Mouse (Mus musculus): Measurements from ENCODE around the gene Gemin4. TPM values are rescaled to one million over a fixed set of nuclear protein-coding genes. Genes with fewer than 3 reads are reported as not detected.

The Gemin4 gene
- polyA plus RNA-seq, 1 experiment from 2014 or later: 29.4 TPM

GRCm38 (mm10) chr11:76178726-76179494, 38.6 kb downstream of the Gemin4 start:
- H3K9ac ChIP-seq (ENCODE audit: low read depth, low read length): peak overlapping the region; percentile 89
- WGBS: under 1% methylated on average over 28 of the region's 28 CpGs
- peak overlapping the region; percentile 88 for H3K4me2 ChIP-seq (ENCODE audit: low read depth, low read length)
- H3K36me3 ChIP-seq (ENCODE audit: control insufficient read depth, insufficient read depth, low read length): no peaks in the 10 kb centered on the region; the same call in 1 of the 2 replicates
- H3K4me1 ChIP-seq (ENCODE audit: control insufficient read depth, insufficient read depth, low read length): peaks cover 6% of the 10 kb centered on the region
- H3K4me3 ChIP-seq (ENCODE audit: low read length): peak overlapping the region; percentile 94
- no peaks in the 10 kb centered on the region for H3K27me3 ChIP-seq (replicated peaks; ENCODE audit: control insufficient read depth, insufficient read depth, low read length)
- H3K9me3 ChIP-seq (ENCODE audit: control insufficient read depth, low read length): no peaks in the 10 kb centered on the region
- peak; percentile 88 for ATAC-seq
- H3K27ac ChIP-seq (ENCODE audit: low read length): peak overlapping the region; percentile 79

GRCm38 (mm10) chr11:76170207-76170606, 47.3 kb downstream of the Gemin4 start:
- Histone ChIP-seq H3K4me3 (ENCODE audit: low read length) (no peak overlapping the region), H3K36me3 (ENCODE audit: control insufficient read depth, insufficient read depth, low read length) (peaks cover 7% of the 10 kb centered on the region; the same call in 1 of the 2 replicates), H3K4me2 (ENCODE audit: low read depth, low read length) (no peak overlapping the region), H3K27me3 (replicated peaks; ENCODE audit: control insufficient read depth, insufficient read depth, low read length) (no peaks in the 10 kb centered on the region), H3K9me3 (ENCODE audit: control insufficient read depth, low read length) (no peaks in the 10 kb centered on the region), H3K9ac (ENCODE audit: low read depth, low read length) (no peak overlapping the region), H3K4me1 (ENCODE audit: control insufficient read depth, insufficient read depth, low read length) (0 out of 2 replicates have a peak, but pooled peaks cover 4% of the 10 kb centered on the region), H3K27ac (ENCODE audit: low read length) (no peak overlapping the region)
- no peak for ATAC-seq
- WGBS: 64% methylated on average over 5 of the region's 5 CpGs

- 75% methylated on average over 3 of the region's 3 CpGs for WGBS
- H3K27me3 ChIP-seq (replicated peaks; ENCODE audit: control insufficient read depth, insufficient read depth, low read length): no peaks in the 10 kb centered on the region
- H3K27ac ChIP-seq (ENCODE audit: low read length): no peak overlapping the region
- no peak for ATAC-seq
- no peaks in the 10 kb centered on the region for H3K9me3 ChIP-seq (ENCODE audit: control insufficient read depth, low read length)
- no peak overlapping the region for H3K9ac ChIP-seq (ENCODE audit: low read depth, low read length)
- H3K36me3 ChIP-seq (ENCODE audit: control insufficient read depth, insufficient read depth, low read length): peaks cover 7% of the 10 kb centered on the region; the same call in 1 of the 2 replicates
- no peak overlapping the region for H3K4me3 ChIP-seq (ENCODE audit: low read length)
- H3K4me1 ChIP-seq (ENCODE audit: control insufficient read depth, insufficient read depth, low read length): 0 out of 2 replicates have a peak, but pooled peaks cover 4% of the 10 kb centered on the region
- no peak overlapping the region for H3K4me2 ChIP-seq (ENCODE audit: low read depth, low read length)
Measured at GRCm38 (mm10) chr11:76168976-76169375, 48.5 kb downstream of the Gemin4 start.

GRCm38 (mm10) chr11:76167079-76167765, 50.2 kb downstream of the Gemin4 start:
- ATAC-seq: no peak
- 0 out of 2 replicates have a peak, but pooled peaks cover 4% of the 10 kb centered on the region for H3K4me1 ChIP-seq (ENCODE audit: control insufficient read depth, insufficient read depth, low read length)
- WGBS: 20% methylated on average over 5 of the region's 5 CpGs

GRCm38 (mm10) chr11:76166657-76167056, 50.8 kb downstream of the Gemin4 start:
- no peak overlapping the region for H3K4me2 ChIP-seq (ENCODE audit: low read depth, low read length)
- H3K4me3 ChIP-seq (ENCODE audit: low read length): no peak overlapping the region
- H3K27ac ChIP-seq (ENCODE audit: low read length): no peak overlapping the region
- 89% methylated on average over 4 of the region's 4 CpGs for WGBS
- H3K9ac ChIP-seq (ENCODE audit: low read depth, low read length): no peak overlapping the region
- H3K4me1 ChIP-seq (ENCODE audit: control insufficient read depth, insufficient read depth, low read length): 0 out of 2 replicates have a peak, but pooled peaks cover 4% of the 10 kb centered on the region
- H3K9me3 ChIP-seq (ENCODE audit: control insufficient read depth, low read length): no peaks in the 10 kb centered on the region
- no peaks in the 10 kb centered on the region for H3K27me3 ChIP-seq (replicated peaks; ENCODE audit: control insufficient read depth, insufficient read depth, low read length)
- no peak for ATAC-seq
- no peaks in the 10 kb centered on the region; the same call in 1 of the 2 replicates for H3K36me3 ChIP-seq (ENCODE audit: control insufficient read depth, insufficient read depth, low read length)

More at GRCm38 (mm10) chr11:76167079-76167765, 50.2 kb downstream of the Gemin4 start:
- Histone ChIP-seq H3K4me2 (ENCODE audit: low read depth, low read length) (no peak overlapping the region), H3K4me3 (ENCODE audit: low read length) (no peak overlapping the region), H3K27ac (ENCODE audit: low read length) (no peak overlapping the region), H3K9ac (ENCODE audit: low read depth, low read length) (no peak overlapping the region), H3K27me3 (replicated peaks; ENCODE audit: control insufficient read depth, insufficient read depth, low read length) (no peaks in the 10 kb centered on the region), H3K36me3 (ENCODE audit: control insufficient read depth, insufficient read depth, low read length) (no peaks in the 10 kb centered on the region; the same call in 1 of the 2 replicates), H3K9me3 (ENCODE audit: control insufficient read depth, low read length) (no peaks in the 10 kb centered on the region)

Other genes with a start within 250 kb of the Gemin4 start
- 2.1 and 2.6 TPM in 2 replicates for gene 1700016K19Rik, start 217.8 kb downstream of the Gemin4 start, polyA plus RNA-seq (2015; fragmentation: Nextera tagmentation; extraction: Ambion mirVana)
- 43.3 and 48.8 TPM in 2 replicates for gene Rflnb, start 189.9 kb downstream of the Gemin4 start, polyA plus RNA-seq (2015; fragmentation: Nextera tagmentation; extraction: Ambion mirVana)
- 55.9 and 61.9 TPM in 2 replicates for gene Vps53, start 38.0 kb downstream of the Gemin4 start, polyA plus RNA-seq (2015; fragmentation: Nextera tagmentation; extraction: Ambion mirVana)
- 104 TPM in 2 replicates for gene Fam57a, start 38.0 kb downstream of the Gemin4 start, polyA plus RNA-seq (2015; fragmentation: Nextera tagmentation; extraction: Ambion mirVana)
- 0.86 and 1.1 TPM in 2 replicates for gene Dbil5, start 56 bp downstream of the Gemin4 start, polyA plus RNA-seq (2015; fragmentation: Nextera tagmentation; extraction: Ambion mirVana)
- 22.9 and 29.2 TPM in 2 replicates for gene Mrm3, start 26.1 kb upstream of the Gemin4 start, polyA plus RNA-seq (2015; fragmentation: Nextera tagmentation; extraction: Ambion mirVana)
- 119 and 129 TPM in 2 replicates for gene Glod4, start 26.1 kb upstream of the Gemin4 start, polyA plus RNA-seq (2015; fragmentation: Nextera tagmentation; extraction: Ambion mirVana)
- 20.1 and 25.7 TPM in 2 replicates for gene Nxn, start 181.5 kb upstream of the Gemin4 start, polyA plus RNA-seq (2015; fragmentation: Nextera tagmentation; extraction: Ambion mirVana)
- gene Timm22, start 189.3 kb upstream of the Gemin4 start, polyA plus RNA-seq (2015; fragmentation: Nextera tagmentation; extraction: Ambion mirVana): 92.8 and 96.6 TPM in 2 replicates